10 mouse cellular contexts compared by ENCODE assay signal in the genomic region with DNA sequence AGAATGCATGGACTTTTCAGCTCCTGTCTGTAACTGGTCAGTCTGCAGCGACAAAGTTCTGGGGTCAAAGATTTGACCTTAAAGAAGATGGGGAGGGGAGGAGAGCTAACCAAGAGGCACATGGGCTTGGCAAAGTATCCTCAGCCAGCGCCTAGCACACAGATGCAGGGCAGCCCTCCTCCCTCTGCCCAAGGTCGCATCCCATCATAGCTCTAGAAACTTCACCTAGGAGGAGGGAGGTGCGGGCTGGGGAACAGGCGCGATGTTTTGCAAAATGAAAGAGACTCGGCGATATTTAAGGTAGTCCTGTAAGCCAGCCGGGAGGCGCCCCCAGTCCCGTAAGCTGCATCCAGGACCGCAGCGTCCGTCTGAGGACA. TPM values are rescaled to one million over a fixed set of nuclear protein-coding genes. Genes with fewer than 3 reads are reported as not detected.
DNase-seq lines count a peak whose midpoint lies in the region; ATAC-seq and TF ChIP-seq lines count a peak whose summit lies in the region.
"Had no signal": no experiment of that assay in that cellular context is flagged by ENCODE, and none has a peak within 500 bp of the region (broad histone marks: within the 10 kb centered on the region; RNA-seq: fewer than 3 reads in every experiment).

No protein-coding gene starts in this region.

- H3K9ac ChIP-seq in heart, embryonic 15.5 days = peak overlapping the region; percentile 72
- H3K9ac ChIP-seq in forebrain, embryonic 16.5 days (replicated peaks; ENCODE audit: low read depth, low read length) = peak overlapping the region; percentile 72
- peak overlapping the region; percentile 21; the same call in 1 of the 2 replicates for H3K9ac ChIP-seq in liver, postnatal 0 days (replicated peaks)

- H3K4me3 ChIP-seq in heart, embryonic 15.5 days = peak overlapping the region; percentile 68
- peak overlapping the region; percentile 72 for H3K4me3 ChIP-seq in forebrain, embryonic 16.5 days (replicated peaks; ENCODE audit: low read length)
- H3K4me3 ChIP-seq in liver, postnatal 0 days (ENCODE audit: low read depth, low read length) = peak overlapping the region; percentile 48

- peak overlapping the region; percentile 35; the same call in 1 of the 2 replicates for H3K27ac ChIP-seq in heart, embryonic 15.5 days
- no peak overlapping the region for H3K27ac ChIP-seq in forebrain, embryonic 16.5 days (ENCODE audit: low read length)
- no peak overlapping the region for H3K27ac ChIP-seq in liver, postnatal 0 days (ENCODE audit: low read depth)

- no peak for TF ChIP-seq CTCF in liver, postnatal 0 days (IDR thresholded peaks at IDR 0.05; ENCODE audit: low read depth)

- intact Hi-C loops in heart, postnatal 14 days (cut with DNase I) = loop anchor here (5.0 kb wide), 1 partner anchor 84 kb away; no protein-coding TSS in a partner anchor

- TF ChIP-seq EP300 in liver, postnatal 0 days (IDR thresholded peaks at IDR 0.05; ENCODE audit: low read depth) = no peak

- peaks cover 15% of the 10 kb centered on the region for H3K4me1 ChIP-seq in heart, embryonic 15.5 days (replicated peaks)
- H3K4me1 ChIP-seq in forebrain, embryonic 16.5 days (replicated peaks; ENCODE audit: control insufficient read depth, insufficient read depth, low read length) = peaks cover 5% of the 10 kb centered on the region
- H3K4me1 ChIP-seq in liver, postnatal 0 days (ENCODE audit: insufficient read depth) = no peaks in the 10 kb centered on the region; the same call in 1 of the 2 replicates

- H3K9me3 ChIP-seq in heart, embryonic 15.5 days (replicated peaks) = no peaks in the 10 kb centered on the region
- no peaks in the 10 kb centered on the region for H3K9me3 ChIP-seq in forebrain, embryonic 16.5 days (ENCODE audit: control insufficient read depth, low read length)
- H3K9me3 ChIP-seq in liver, postnatal 0 days (ENCODE audit: low read length) = no peaks in the 10 kb centered on the region

- no peak; the same call in 1 of the 2 replicates for ATAC-seq in heart, embryonic 15.5 days (replicated peaks; ENCODE audit: insufficient number of reproducible peaks, insufficient read depth, low FRiP score, low read depth)
- no peak; the same call in 1 of the 2 replicates for ATAC-seq in forebrain, embryonic 16.5 days
- ATAC-seq in liver, postnatal 0 days = no peak
- ATAC-seq in cerebellum, adult (ENCODE audit: insufficient number of reproducible peaks, low FRiP score, low TSS enrichment) = no peak

- WGBS in heart, embryonic 15.5 days = 3% methylated on average over 14 of the region's 14 CpGs
- WGBS in forebrain, embryonic 16.5 days = 2% methylated on average over 14 of the region's 14 CpGs
- WGBS in liver, postnatal 0 days (ENCODE audit: insufficient replicate concordance) = 1% methylated on average over 14 of the region's 14 CpGs

- peaks cover 31% of the 10 kb centered on the region for H3K27me3 ChIP-seq in heart, embryonic 15.5 days
- H3K27me3 ChIP-seq in forebrain, embryonic 16.5 days (replicated peaks; ENCODE audit: control insufficient read depth, insufficient read depth, low read length) = peaks cover 32% of the 10 kb centered on the region
- H3K27me3 ChIP-seq in liver, postnatal 0 days (ENCODE audit: insufficient read depth, low read length) = peaks cover 38% of the 10 kb centered on the region

- H3K36me3 ChIP-seq in heart, embryonic 15.5 days = no peaks in the 10 kb centered on the region
- no peaks in the 10 kb centered on the region for H3K36me3 ChIP-seq in forebrain, embryonic 16.5 days (ENCODE audit: control insufficient read depth, insufficient read depth)
- no peaks in the 10 kb centered on the region for H3K36me3 ChIP-seq in liver, postnatal 0 days (replicated peaks; ENCODE audit: insufficient read depth, low read length)

- H3K4me2 ChIP-seq in heart, embryonic 15.5 days = peak overlapping the region; percentile 98
- peak overlapping the region; percentile 100 for H3K4me2 ChIP-seq in forebrain, embryonic 16.5 days (ENCODE audit: low read length)
- peak overlapping the region; percentile 81 for H3K4me2 ChIP-seq in liver, postnatal 0 days (ENCODE audit: low read depth, low read length)

- no peak for DNase-seq in heart, postnatal 14 days
- DNase-seq in adrenal gland, postnatal 25 days = peak; percentile 11
- DNase-seq in liver, postnatal 0 days = no peak
- no peak for DNase-seq in layer of hippocampus, postnatal 25 days (ENCODE audit: extremely low spot score in 1 of 2, low spot score in 1 of 2)
- no peak for DNase-seq in thymus, postnatal 14 days

RNA-seq across cellular contexts. Expression of a gene that starts 0.5 kb away (rescaled TPM):
- 0.59 and 0.66 TPM in 2 replicates for polyA plus RNA-seq in heart, embryonic 15.5 days (2015; fragmentation: Nextera tagmentation; extraction: Ambion mirVana)
- total RNA-seq in heart, postnatal 14 days (2021) = under 1 TPM; 0.72 to 0.73 TPM
- 1.7 and 2.1 TPM in 2 replicates for total RNA-seq in adrenal gland, postnatal 25 days (2021)
- 0.29 and 0.46 TPM in 2 replicates for polyA plus RNA-seq in forebrain, embryonic 16.5 days (2015; fragmentation: Nextera tagmentation; extraction: Ambion mirVana)
- 0.08 TPM in 2 replicates for polyA plus RNA-seq in liver, postnatal 0 days (2015; fragmentation: Nextera tagmentation; extraction: Ambion mirVana)
- 1 to 10 TPM; 2.4 to 2.7 TPM for total RNA-seq in layer of hippocampus, postnatal 25 days (2021)
- total RNA-seq: MEL had no signal

RNA-seq across cellular contexts. Expression of a gene that starts 6.8 kb away (rescaled TPM):
- polyA plus RNA-seq in heart, embryonic 15.5 days (2015; fragmentation: Nextera tagmentation; extraction: Ambion mirVana) = not detected in 2 replicates
- total RNA-seq in heart, postnatal 14 days (2021) = not detected
- not detected in 2 replicates for total RNA-seq in adrenal gland, postnatal 25 days (2021)
- not detected in 2 replicates for polyA plus RNA-seq in forebrain, embryonic 16.5 days (2015; fragmentation: Nextera tagmentation; extraction: Ambion mirVana)
- polyA plus RNA-seq in liver, postnatal 0 days (2015; fragmentation: Nextera tagmentation; extraction: Ambion mirVana) = not detected in 2 replicates
- total RNA-seq in layer of hippocampus, postnatal 25 days (2021) = not detected
- total RNA-seq: heart, postnatal 10 days; MEL had no signal

Comparison
In these comparisons a context has a peak if more than half of its experiments do, and no peak if none do; other contexts are left out.
1. H3K9ac ChIP-seq: peak in every context shown above with its lines; median percentile 72 in heart, embryonic 15.5 days; 72 in forebrain, embryonic 16.5 days; 21 in liver, postnatal 0 days.